Mouse (Mus musculus) forebrain, embryonic 11.5 days (tissue): ENCODE results near the gene Pick1. TPM values are rescaled to one million over a fixed set of nuclear protein-coding genes. Genes with fewer than 3 reads are reported as not detected.

Experiments used
- ATAC-seq: fragments of 200-750 bp; cut with Nextera tagmentation; replicated peaks from 2 replicates; pipeline ENCODE4 v1.8.0; 2017; ENCODE audit warnings: moderate TSS enrichment; ENCODE audit not compliant: low FRiP score
- DNase-seq: peaks from one replicate; pipeline ENCODE4 v3.0.0-alpha.2; 2017; ENCODE audit warnings: low spot score
- H3K27ac ChIP-seq: fragments of 300-500 bp; sonication (generic); 2 replicates; pipeline ENCODE4 v1.5.1; 2014; ENCODE audit warnings: low read depth, low read length
- H3K27me3 ChIP-seq: fragments of 300-500 bp; sonication (generic); 2 replicates; pipeline ENCODE4 v1.6.1; 2014; ENCODE audit warnings: mild to moderate bottlenecking, low read length, mixed read lengths; ENCODE audit not compliant: control insufficient read depth, insufficient read depth
- H3K36me3 ChIP-seq: fragments of 300-500 bp; sonication (generic); 2 replicates; pipeline ENCODE4 v1.6.1; 2014; ENCODE audit warnings: mild to moderate bottlenecking, low read length, moderate library complexity, mixed read lengths; ENCODE audit not compliant: control insufficient read depth, insufficient read depth
- H3K4me1 ChIP-seq: fragments of 300-500 bp; sonication (generic); replicated peaks from 2 replicates; pipeline ENCODE4 v1.6.1; 2014; ENCODE audit warnings: low read length, mixed read lengths; ENCODE audit not compliant: control insufficient read depth, insufficient read depth
- H3K4me2 ChIP-seq: fragments of 300-500 bp; sonication (generic); 2 replicates; pipeline ENCODE4 v1.6.1; 2014; ENCODE audit warnings: low read depth, mild to moderate bottlenecking, low read length, moderate library complexity, mixed read lengths; ENCODE audit not compliant: severe bottlenecking
- H3K4me3 ChIP-seq: fragments of 300-500 bp; sonication (generic); 2 replicates; pipeline ENCODE4 v1.5.1; 2014; ENCODE audit warnings: low read depth, low read length
- H3K9ac ChIP-seq: fragments of 300-500 bp; sonication (generic); 2 replicates; pipeline ENCODE4 v1.6.1; 2014; ENCODE audit warnings: low read length
- H3K9me3 ChIP-seq: fragments of 300-500 bp; sonication (generic); 2 replicates; pipeline ENCODE4 v1.6.1; 2016; ENCODE audit warnings: low read length, mixed read lengths; ENCODE audit not compliant: control insufficient read depth
- whole genome bisulfite sequencing: fragments of 180-500 bp; shearing (Covaris S2); extraction: QIAGEN DNeasy Blood & Tissue Kit; methylation state at CpG from one replicate; pipeline ENCODE4 v1.1.7; 2014; 5-methylcytosine and 5-hydroxymethylcytosine counted together
- polyA plus RNA-seq: library from polyadenylated mRNA; unstranded; fragments of >200 nt; fragmentation: Nextera tagmentation; extraction: Ambion mirVana; gene quantifications from 2 replicates; pipeline ENCODE4 v1.2.1, GENCODE M21; 2014

The Pick1 gene
- polyA plus RNA-seq, 1 experiment from 2014 or later: 29.0 TPM

GRCm38 (mm10) chr15:79258521-79258920, 29.5 kb downstream of the Pick1 start:
- H3K36me3 ChIP-seq: no peaks in the 10 kb centered on the region
- H3K9me3 ChIP-seq: no peaks in the 10 kb centered on the region
- no peak overlapping the region for H3K27ac ChIP-seq
- peaks cover 5% of the 10 kb centered on the region; the same call in 1 of the 2 replicates for H3K4me1 ChIP-seq
- H3K9ac ChIP-seq: no peak overlapping the region
- no peak for ATAC-seq
- peaks cover 37% of the 10 kb centered on the region for H3K27me3 ChIP-seq
- no peak for DNase-seq
- 37% methylated on average over 17 of the region's 17 CpGs for WGBS
- H3K4me3 ChIP-seq: no peak overlapping the region
- H3K4me2 ChIP-seq: no peak overlapping the region

DNA sequence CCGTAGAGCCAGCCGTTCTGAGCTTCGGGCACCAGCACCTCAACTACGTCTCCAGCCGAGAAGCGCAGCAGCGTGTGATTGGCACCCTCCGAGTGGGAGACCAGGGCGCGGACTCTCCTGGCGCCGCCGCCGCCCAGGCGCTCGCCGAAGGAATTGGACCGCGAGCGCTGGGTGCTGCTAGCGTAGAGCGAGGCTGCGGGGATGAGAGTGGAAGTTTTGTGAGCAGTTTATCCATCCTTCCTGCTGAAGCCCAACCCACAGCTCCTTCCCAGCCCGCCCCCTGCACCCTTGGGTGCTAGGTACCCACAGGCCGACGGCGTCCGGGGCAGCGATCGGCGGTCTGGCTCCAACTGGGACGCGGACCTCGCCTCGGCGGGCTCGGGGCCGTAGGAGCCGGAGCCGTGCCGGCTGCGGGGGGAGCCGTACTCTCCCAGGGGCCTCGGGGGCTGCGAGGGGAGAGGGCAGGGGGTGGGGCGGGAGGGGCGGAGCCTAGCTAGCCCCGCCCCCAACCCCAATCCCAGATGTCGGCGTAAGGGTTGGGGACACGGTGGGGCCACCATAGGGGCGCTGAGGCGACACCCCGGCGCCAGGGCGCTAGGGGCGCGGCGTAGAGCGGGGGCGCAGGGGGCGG, 32.2 kb downstream of the Pick1 start:
- H3K9ac ChIP-seq: peak overlapping the region; percentile 51
- H3K36me3 ChIP-seq: no peaks in the 10 kb centered on the region
- H3K27me3 ChIP-seq: peaks cover 36% of the 10 kb centered on the region
- ATAC-seq (peak; percentile 65), DNase-seq (peak; percentile 74)
- H3K4me1 ChIP-seq: peaks cover 5% of the 10 kb centered on the region; the same call in 1 of the 2 replicates
- H3K4me3 ChIP-seq: peak overlapping the region; percentile 47
- peak overlapping the region; percentile 66 for H3K4me2 ChIP-seq
- H3K27ac ChIP-seq: no peak overlapping the region
- under 1% methylated on average over 61 of the region's 62 CpGs for whole genome bisulfite sequencing
- H3K9me3 ChIP-seq: no peaks in the 10 kb centered on the region

- peaks cover 36% of the 10 kb centered on the region for H3K27me3 ChIP-seq
- WGBS: 0% methylated on average over 28 of the region's 28 CpGs
Measured at GRCm38 (mm10) chr15:79261757-79262156, 32.8 kb downstream of the Pick1 start.

DNA sequence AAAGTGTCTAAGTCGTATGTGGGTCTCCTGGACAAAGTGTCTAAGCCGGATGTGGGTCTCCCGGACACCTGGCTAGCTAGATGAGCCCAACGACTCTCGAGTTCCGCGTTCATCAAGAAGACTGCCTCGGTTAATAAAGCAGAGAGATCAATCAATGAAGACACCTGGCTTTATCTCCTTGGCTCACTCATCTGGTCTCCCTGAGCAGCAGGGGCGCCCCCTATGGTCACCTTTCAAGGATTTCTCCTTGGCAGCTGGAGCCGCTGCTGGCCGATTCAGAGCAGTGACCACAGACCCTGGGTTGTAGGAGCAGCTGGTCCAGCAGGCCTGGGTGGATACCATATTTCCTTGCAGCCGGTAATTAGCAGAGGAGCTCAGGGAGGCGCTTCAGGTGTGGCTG, 33.4 kb downstream of the Pick1 start:
- WGBS: 20% methylated on average over 13 of the region's 13 CpGs
- no peak overlapping the region for H3K27ac ChIP-seq
- no peak for ATAC-seq
- H3K4me1 ChIP-seq: peaks cover 5% of the 10 kb centered on the region; the same call in 1 of the 2 replicates
- H3K36me3 ChIP-seq: no peaks in the 10 kb centered on the region
- H3K9ac ChIP-seq: no peak overlapping the region
- peak overlapping the region; percentile 66; the same call in 1 of the 2 replicates for H3K4me2 ChIP-seq
- peaks cover 36% of the 10 kb centered on the region for H3K27me3 ChIP-seq
- H3K4me3 ChIP-seq: no peak overlapping the region; the same call in 1 of the 2 replicates
- no peaks in the 10 kb centered on the region for H3K9me3 ChIP-seq
- peak; percentile 71 for DNase-seq

More at GRCm38 (mm10) chr15:79261757-79262156, 32.8 kb downstream of the Pick1 start:
- H3K9ac ChIP-seq: peak overlapping the region; percentile 51
- peak overlapping the region; percentile 47 for H3K4me3 ChIP-seq
- peak overlapping the region; percentile 66 for H3K4me2 ChIP-seq
- H3K36me3 ChIP-seq: no peaks in the 10 kb centered on the region
- peaks cover 5% of the 10 kb centered on the region; the same call in 1 of the 2 replicates for H3K4me1 ChIP-seq
- no peak overlapping the region for H3K27ac ChIP-seq
- H3K9me3 ChIP-seq: no peaks in the 10 kb centered on the region
- DNase-seq: peak; percentile 68
- ATAC-seq: peak; percentile 56; the same call in 1 of the 2 replicates

DNA sequence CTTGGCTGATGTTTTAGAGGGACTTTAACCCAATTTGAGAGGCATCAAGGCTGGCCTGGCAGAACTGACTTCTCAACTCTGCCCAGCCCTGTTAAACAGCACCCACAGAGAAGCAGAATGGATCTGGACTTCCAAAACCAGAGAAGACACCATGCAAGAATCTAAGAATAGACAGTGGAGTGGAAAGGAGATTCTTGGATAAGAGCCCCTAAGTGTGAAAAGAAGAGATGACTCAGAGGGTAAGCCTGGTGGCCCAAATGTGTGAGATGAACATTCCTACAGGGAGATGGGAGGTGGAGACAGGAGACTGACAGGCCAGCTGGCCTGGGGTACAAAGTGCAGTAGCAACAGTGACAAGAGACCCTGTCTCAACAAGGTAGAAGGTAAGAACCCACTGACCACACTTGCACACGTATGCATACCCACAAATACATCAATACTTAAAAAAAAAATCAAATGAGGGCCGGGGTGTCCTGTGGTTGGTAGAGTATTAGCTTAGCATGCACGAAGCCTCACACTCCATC, 33.9 kb downstream of the Pick1 start:
- Histone ChIP-seq H3K36me3 (no peaks in the 10 kb centered on the region), H3K27me3 (peaks cover 36% of the 10 kb centered on the region), H3K9ac (no peak overlapping the region), H3K9me3 (no peaks in the 10 kb centered on the region), H3K4me2 (no peak overlapping the region), H3K4me3 (no peak overlapping the region), H3K27ac (no peak overlapping the region), H3K4me1 (peaks cover 5% of the 10 kb centered on the region; the same call in 1 of the 2 replicates)
- ATAC-seq (no peak), DNase-seq (no peak)
- WGBS: 86% methylated on average over 3 of the region's 3 CpGs

- H3K4me1 ChIP-seq: peaks cover 5% of the 10 kb centered on the region; the same call in 1 of the 2 replicates
Measured at GRCm38 (mm10) chr15:79263726-79264125, 34.8 kb downstream of the Pick1 start.

GRCm38 (mm10) chr15:79265384-79265783, 36.4 kb downstream of the Pick1 start:
- peaks cover 5% of the 10 kb centered on the region; the same call in 1 of the 2 replicates for H3K4me1 ChIP-seq
- no peak overlapping the region for H3K27ac ChIP-seq
- H3K4me2 ChIP-seq: no peak overlapping the region
- no peaks in the 10 kb centered on the region for H3K36me3 ChIP-seq
- DNase-seq (no peak), ATAC-seq (no peak)
- H3K4me3 ChIP-seq: no peak overlapping the region
- no peak overlapping the region for H3K9ac ChIP-seq
- WGBS: 76% methylated on average over 4 of the region's 4 CpGs
- H3K9me3 ChIP-seq: no peaks in the 10 kb centered on the region
- peaks cover 26% of the 10 kb centered on the region for H3K27me3 ChIP-seq

More at GRCm38 (mm10) chr15:79263726-79264125, 34.8 kb downstream of the Pick1 start:
- Histone ChIP-seq H3K9ac (no peak overlapping the region), H3K4me2 (no peak overlapping the region), H3K27ac (no peak overlapping the region), H3K4me3 (no peak overlapping the region), H3K36me3 (no peaks in the 10 kb centered on the region), H3K27me3 (peaks cover 36% of the 10 kb centered on the region), H3K9me3 (no peaks in the 10 kb centered on the region)
- DNase-seq (no peak), ATAC-seq (no peak)
- WGBS: 88% methylated on average over 6 of the region's 6 CpGs

DNA sequence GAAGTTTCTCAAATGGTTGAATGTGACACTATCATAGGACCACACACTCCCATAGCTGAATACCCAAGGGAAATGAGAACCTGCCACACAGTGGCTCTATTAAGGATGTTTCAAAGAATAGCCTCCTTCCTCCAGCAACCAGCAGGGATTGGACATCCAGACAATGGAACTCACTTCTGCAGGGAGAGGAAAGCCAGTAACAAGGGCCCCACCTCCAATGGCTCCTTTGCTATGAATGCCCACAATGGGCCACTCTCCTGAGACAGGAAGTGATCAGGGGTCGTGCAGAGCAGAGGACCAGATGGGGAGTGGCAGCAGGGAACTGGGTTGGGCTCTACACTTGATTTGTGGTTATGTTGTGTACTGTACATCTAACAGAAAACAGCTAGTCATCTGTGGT, 39.5 kb downstream of the Pick1 start:
- Histone ChIP-seq H3K4me1 (0 out of 2 replicates have a peak, but pooled peaks cover 4% of the 10 kb centered on the region), H3K27me3 (no peaks in the 10 kb centered on the region; the same call in 1 of the 2 replicates), H3K9ac (no peak overlapping the region), H3K4me2 (no peak overlapping the region), H3K36me3 (no peaks in the 10 kb centered on the region), H3K27ac (no peak overlapping the region), H3K9me3 (no peaks in the 10 kb centered on the region), H3K4me3 (no peak overlapping the region)
- ATAC-seq: no peak
- no peak for DNase-seq
- 37% methylated on average over 1 of the region's 1 CpGs for WGBS
